Mouse (Mus musculus) layer of hippocampus, adult 2 months (tissue): ENCODE measurements around the gene Hsf2bp. TPM values are rescaled to one million over a fixed set of nuclear protein-coding genes. Genes with fewer than 3 reads are reported as not detected.
A peak's percentile ranks its signal among the peaks of the same experiment; 100 is the strongest.

Experiments used
- DNase-seq, 2 experiments: peaks; one replicate each; pipeline ENCODE4 v3.0.0; 2022; ENCODE audit warnings: low spot score in 2 of 2
- H3K27ac ChIP-seq: fragments of 200-600 bp; 2 replicates; pipeline ENCODE4 v1.8.1; 2022
- H3K4me3 ChIP-seq: fragments of 200-600 bp; 2 replicates; pipeline ENCODE4 v1.8.1; 2022; ENCODE audit warnings: mild to moderate bottlenecking
- CTCF ChIP-seq: fragments of 200-600 bp; conservative IDR thresholded peaks from 2 replicates; pipeline ENCODE4 v1.8.1; 2022; ENCODE audit warnings: antibody characterized with exemption, mild to moderate bottlenecking, moderate library complexity
- total RNA-seq, 2 experiments: library from RNA; stranded (reverse); gene quantifications; 2 replicates each; pipeline ENCODE4 v1.2.3; 2021

Hsf2bp gene
- total RNA-seq, 2 experiments from 2014 or later, result 0.86 to 1.2 TPM

GRCm38 (mm10) chr17:31992004-31992403, 44.1 kb downstream of the Hsf2bp start:
- DNase-seq, result no peak
- Histone ChIP-seq H3K27ac (no peak overlapping the region), H3K4me3 (no peak overlapping the region)
- TF ChIP-seq CTCF, result no peak

GRCm38 (mm10) chr17:31989035-31989434, 47.1 kb downstream of the Hsf2bp start:
- Histone ChIP-seq H3K4me3 (no peak overlapping the region), H3K27ac (no peak overlapping the region)
- TF ChIP-seq CTCF, result no peak
- no peak for DNase-seq

GRCm38 (mm10) chr17:31986915-31987314, 49.2 kb downstream of the Hsf2bp start:
- DNase-seq, result no peak
- Histone ChIP-seq H3K27ac (0 out of 2 replicates have a peak overlapping the region, but pooled peaks have one; percentile 59), H3K4me3 (no peak overlapping the region)
- no peak for TF ChIP-seq CTCF

GRCm38 (mm10) chr17:31983491-31983890, 52.7 kb downstream of the Hsf2bp start:
- TF ChIP-seq CTCF, result no peak
- DNase-seq, result no peak
- no peak overlapping the region for H3K27ac ChIP-seq
- no peak overlapping the region for H3K4me3 ChIP-seq

- Histone ChIP-seq H3K4me3 (no peak overlapping the region), H3K27ac (no peak overlapping the region)
- TF ChIP-seq CTCF, result no peak
- DNase-seq, result no peak
Observed at GRCm38 (mm10) chr17:31982326-31983190, 53.6 kb downstream of the Hsf2bp start.

- TF ChIP-seq CTCF, result no peak
- no peak for DNase-seq
- no peak overlapping the region for H3K27ac ChIP-seq
- H3K4me3 ChIP-seq, result no peak overlapping the region
Observed at GRCm38 (mm10) chr17:31979888-31980287, 56.3 kb downstream of the Hsf2bp start.

- TF ChIP-seq CTCF, result no peak
- no peak for DNase-seq
- H3K27ac ChIP-seq, result no peak overlapping the region
- no peak overlapping the region for H3K4me3 ChIP-seq
Observed at GRCm38 (mm10) chr17:31977131-31977530, 59.0 kb downstream of the Hsf2bp start.

GRCm38 (mm10) chr17:31976501-31976900, 59.6 kb downstream of the Hsf2bp start:
- Histone ChIP-seq H3K27ac (no peak overlapping the region), H3K4me3 (no peak overlapping the region)
- no peak for TF ChIP-seq CTCF
- no peak for DNase-seq

- H3K4me3 ChIP-seq, result no peak overlapping the region
- DNase-seq, result no peak
- no peak overlapping the region for H3K27ac ChIP-seq
- no peak for TF ChIP-seq CTCF
Observed at GRCm38 (mm10) chr17:31974694-31975093, 61.5 kb downstream of the Hsf2bp start.

GRCm38 (mm10) chr17:31973664-31974230, 62.4 kb downstream of the Hsf2bp start:
- Histone ChIP-seq H3K4me3 (no peak overlapping the region), H3K27ac (no peak overlapping the region)
- peak in 1 of 2 experiments; percentile 1 for DNase-seq
- TF ChIP-seq CTCF, result no peak

GRCm38 (mm10) chr17:31970890-31971289, 65.3 kb downstream of the Hsf2bp start:
- DNase-seq, result no peak
- no peak overlapping the region for H3K4me3 ChIP-seq
- TF ChIP-seq CTCF, result no peak
- H3K27ac ChIP-seq, result no peak overlapping the region

- no peak overlapping the region for H3K4me3 ChIP-seq
- TF ChIP-seq CTCF, result no peak
- no peak overlapping the region for H3K27ac ChIP-seq
- DNase-seq, result no peak
Observed at GRCm38 (mm10) chr17:31968801-31969200, 67.3 kb downstream of the Hsf2bp start.

- H3K4me3 ChIP-seq, result no peak overlapping the region
- 0 out of 2 replicates have a peak overlapping the region, but pooled peaks have one; percentile 18 for H3K27ac ChIP-seq
- no peak for TF ChIP-seq CTCF
- DNase-seq, result no peak
Observed at GRCm38 (mm10) chr17:31967311-31967710, 68.8 kb downstream of the Hsf2bp start.

- no peak for TF ChIP-seq CTCF
- Histone ChIP-seq H3K27ac (no peak overlapping the region), H3K4me3 (no peak overlapping the region)
- DNase-seq, result no peak
Observed at GRCm38 (mm10) chr17:31966566-31966965, 69.6 kb downstream of the Hsf2bp start.
